Mouse (Mus musculus) midbrain, embryonic 15.5 days (tissue): ENCODE measurements around the gene Abcb6. TPM values are rescaled to one million over a fixed set of nuclear protein-coding genes. Genes with fewer than 3 reads are reported as not detected.

ENCODE experiments used
- ATAC-seq: fragments of 200-750 bp; cut with Nextera tagmentation; replicated peaks from 2 replicates; pipeline ENCODE4 v1.8.0; 2017; ENCODE audit warnings: moderate TSS enrichment
- H3K27ac ChIP-seq: fragments of 300-500 bp; sonication (generic); 2 replicates; pipeline ENCODE4 v1.5.1; 2015; ENCODE audit warnings: mild to moderate bottlenecking, inconsistent platforms
- H3K27me3 ChIP-seq: fragments of 300-500 bp; sonication (generic); replicated peaks from 2 replicates; pipeline ENCODE4 v1.6.1; 2015; ENCODE audit warnings: inconsistent platforms
- H3K36me3 ChIP-seq: fragments of 300-500 bp; sonication (generic); replicated peaks from 2 replicates; pipeline ENCODE4 v1.6.1; 2015; ENCODE audit warnings: inconsistent platforms
- H3K4me1 ChIP-seq: fragments of 300-500 bp; sonication (generic); 2 replicates; pipeline ENCODE4 v1.6.1; 2015; ENCODE audit warnings: inconsistent platforms
- H3K4me2 ChIP-seq: fragments of 300-500 bp; sonication (generic); 2 replicates; pipeline ENCODE4 v1.6.1; 2015; ENCODE audit warnings: inconsistent platforms, mild to moderate bottlenecking, moderate library complexity
- H3K4me3 ChIP-seq: fragments of 300-500 bp; sonication (generic); 2 replicates; pipeline ENCODE4 v1.5.1; 2015; ENCODE audit warnings: mild to moderate bottlenecking, inconsistent platforms
- H3K9ac ChIP-seq: fragments of 300-500 bp; sonication (generic); 2 replicates; pipeline ENCODE4 v1.6.1; 2015; ENCODE audit warnings: mild to moderate bottlenecking, inconsistent platforms
- H3K9me3 ChIP-seq: fragments of 300-500 bp; sonication (generic); 2 replicates; pipeline ENCODE4 v1.6.1; 2016; ENCODE audit warnings: inconsistent platforms
- WGBS: fragments of 180-500 bp; shearing (Covaris S2); methylation state at CpG from one replicate; pipeline ENCODE4 v1.1.7; 2015; ENCODE audit warnings: mixed read lengths; 5-methylcytosine and 5-hydroxymethylcytosine counted together
- polyA plus RNA-seq: library from polyadenylated mRNA; unstranded; fragments of >200 nt; fragmentation: Nextera tagmentation; extraction: Ambion mirVana; gene quantifications from 2 replicates; pipeline ENCODE4 v1.2.1, GENCODE M21; 2015

Abcb6 gene
- 45.7 and 46.0 TPM in 2 replicates for polyA plus RNA-seq

- under 1% methylated on average over 31 of the region's 31 CpGs for WGBS
- peaks cover 41% of the 10 kb centered on the region for H3K36me3 ChIP-seq
- peak within 1 kb of the TSS; percentile 50; the same call in 1 of the 2 replicates for H3K27ac ChIP-seq
Observed at GRCm38 (mm10) chr1:75180105-75180590, at the start of gene Abcb6. Gene Abcb6 (minus strand): TSS chr1:75180392.

GRCm38 (mm10) chr1:75229158-75229557 is 49.0 kb upstream of the Abcb6 start:
- no peaks in the 10 kb centered on the region for H3K4me1 ChIP-seq
- no peaks in the 10 kb centered on the region for H3K36me3 ChIP-seq
- ATAC-seq: no peak
- H3K4me3 ChIP-seq: no peak overlapping the region
- no peak overlapping the region for H3K27ac ChIP-seq
- H3K9me3 ChIP-seq: no peaks in the 10 kb centered on the region
- WGBS: 80% methylated on average over 4 of the region's 4 CpGs
- H3K9ac ChIP-seq: no peak overlapping the region
- H3K4me2 ChIP-seq: no peak overlapping the region
- peaks cover 3% of the 10 kb centered on the region; the same call in 1 of the 2 replicates for H3K27me3 ChIP-seq

More at GRCm38 (mm10) chr1:75180105-75180590, at the start of gene Abcb6:
- ATAC-seq: peak; percentile 94
- peak within 1 kb of the TSS; percentile 55 for H3K4me3 ChIP-seq
- H3K4me2 ChIP-seq: peak within 1 kb of the TSS; percentile 97
- H3K4me1 ChIP-seq: peaks cover 27% of the 10 kb centered on the region
- no peaks in the 10 kb centered on the region for H3K9me3 ChIP-seq
- no peaks in the 10 kb centered on the region for H3K27me3 ChIP-seq
- H3K9ac ChIP-seq: peak within 1 kb of the TSS; percentile 51

- no peak overlapping the region for H3K4me3 ChIP-seq
- H3K27ac ChIP-seq: no peak overlapping the region
- no peaks in the 10 kb centered on the region for H3K4me1 ChIP-seq
- no peak for ATAC-seq
- 77% methylated on average over 1 of the region's 1 CpGs for WGBS
- H3K27me3 ChIP-seq: peaks cover 3% of the 10 kb centered on the region
- no peaks in the 10 kb centered on the region for H3K36me3 ChIP-seq
- no peaks in the 10 kb centered on the region for H3K9me3 ChIP-seq
- H3K9ac ChIP-seq: no peak overlapping the region
- no peak overlapping the region for H3K4me2 ChIP-seq
Observed at GRCm38 (mm10) chr1:75227653-75228052, 47.5 kb upstream of the Abcb6 start.

GRCm38 (mm10) chr1:75226138-75226537 is 45.9 kb upstream of the Abcb6 start:
- ATAC-seq: no peak
- H3K27ac ChIP-seq: no peak overlapping the region
- WGBS: 60% methylated on average over 2 of the region's 2 CpGs

GRCm38 (mm10) chr1:75225473-75225872 is 45.3 kb upstream of the Abcb6 start:
- H3K4me1 ChIP-seq: no peaks in the 10 kb centered on the region
- H3K36me3 ChIP-seq: no peaks in the 10 kb centered on the region
- no peak for ATAC-seq
- H3K27me3 ChIP-seq: peaks cover 22% of the 10 kb centered on the region
- H3K4me3 ChIP-seq: no peak overlapping the region
- no peak overlapping the region for H3K4me2 ChIP-seq
- 54% methylated on average over 3 of the region's 3 CpGs for WGBS
- no peak overlapping the region for H3K9ac ChIP-seq
- no peaks in the 10 kb centered on the region for H3K9me3 ChIP-seq
- H3K27ac ChIP-seq: no peak overlapping the region

More at GRCm38 (mm10) chr1:75226138-75226537, 45.9 kb upstream of the Abcb6 start:
- Histone ChIP-seq H3K9me3 (no peaks in the 10 kb centered on the region), H3K9ac (no peak overlapping the region), H3K4me3 (no peak overlapping the region), H3K4me2 (no peak overlapping the region), H3K4me1 (no peaks in the 10 kb centered on the region), H3K36me3 (no peaks in the 10 kb centered on the region), H3K27me3 (peaks cover 16% of the 10 kb centered on the region)

GRCm38 (mm10) chr1:75223532-75223931 is 43.3 kb upstream of the Abcb6 start:
- no peak overlapping the region for H3K27ac ChIP-seq
- H3K4me2 ChIP-seq: no peak overlapping the region
- peaks cover 37% of the 10 kb centered on the region for H3K27me3 ChIP-seq
- peaks cover 13% of the 10 kb centered on the region for H3K4me1 ChIP-seq
- no peak overlapping the region for H3K4me3 ChIP-seq
- H3K9ac ChIP-seq: no peak overlapping the region
- H3K9me3 ChIP-seq: no peaks in the 10 kb centered on the region
- H3K36me3 ChIP-seq: no peaks in the 10 kb centered on the region
- WGBS: 81% methylated on average over 6 of the region's 6 CpGs
- no peak for ATAC-seq

GRCm38 (mm10) chr1:75222926-75223325 is 42.7 kb upstream of the Abcb6 start:
- H3K4me1 ChIP-seq: peaks cover 16% of the 10 kb centered on the region
- ATAC-seq: no peak
- H3K9me3 ChIP-seq: no peaks in the 10 kb centered on the region
- H3K4me2 ChIP-seq: no peak overlapping the region
- H3K27me3 ChIP-seq: peaks cover 42% of the 10 kb centered on the region
- H3K4me3 ChIP-seq: no peak overlapping the region
- 86% methylated on average over 6 of the region's 6 CpGs for WGBS
- no peak overlapping the region for H3K9ac ChIP-seq
- H3K36me3 ChIP-seq: no peaks in the 10 kb centered on the region
- no peak overlapping the region for H3K27ac ChIP-seq

- Histone ChIP-seq H3K4me2 (no peak overlapping the region), H3K9ac (no peak overlapping the region), H3K36me3 (no peaks in the 10 kb centered on the region), H3K4me3 (no peak overlapping the region), H3K9me3 (no peaks in the 10 kb centered on the region), H3K4me1 (peaks cover 16% of the 10 kb centered on the region), H3K27ac (no peak overlapping the region), H3K27me3 (peaks cover 56% of the 10 kb centered on the region)
- WGBS: 78% methylated on average over 3 of the region's 3 CpGs
- ATAC-seq: no peak
Observed at GRCm38 (mm10) chr1:75221538-75221937, 41.3 kb upstream of the Abcb6 start.

GRCm38 (mm10) chr1:75219531-75219930 is 39.3 kb upstream of the Abcb6 start, which contains the start of gene Tuba4a:
Gene Tuba4a (minus strand): TSS chr1:75219865.
- Histone ChIP-seq H3K4me2 (peak within 1 kb of the TSS; percentile 79), H3K27me3 (peaks cover 56% of the 10 kb centered on the region), H3K4me3 (peak within 1 kb of the TSS; percentile 48), H3K4me1 (peaks cover 16% of the 10 kb centered on the region), H3K27ac (no peak within 1 kb of the TSS), H3K9ac (peak within 1 kb of the TSS; percentile 35), H3K36me3 (peaks cover 2% of the 10 kb centered on the region; the same call in 1 of the 2 replicates), H3K9me3 (no peaks in the 10 kb centered on the region)
- peak; percentile 63 for ATAC-seq
- under 1% methylated on average over 34 of the region's 34 CpGs for WGBS

GRCm38 (mm10) chr1:75219078-75219477 is 38.9 kb upstream of the Abcb6 start:
- H3K4me1 ChIP-seq: peaks cover 16% of the 10 kb centered on the region

GRCm38 (mm10) chr1:75218227-75219001 is 38.2 kb upstream of the Abcb6 start:
- peak overlapping the region; percentile 48 for H3K4me3 ChIP-seq
- no peaks in the 10 kb centered on the region for H3K9me3 ChIP-seq
- peak overlapping the region; percentile 35; the same call in 1 of the 2 replicates for H3K9ac ChIP-seq
- peaks cover 9% of the 10 kb centered on the region; the same call in 1 of the 2 replicates for H3K36me3 ChIP-seq
- H3K27me3 ChIP-seq: peaks cover 56% of the 10 kb centered on the region
- H3K4me2 ChIP-seq: peak overlapping the region; percentile 79
- ATAC-seq: peak; percentile 49
- no peak overlapping the region for H3K27ac ChIP-seq
- WGBS: 1% methylated on average over 38 of the region's 38 CpGs
- peaks cover 16% of the 10 kb centered on the region for H3K4me1 ChIP-seq

More at GRCm38 (mm10) chr1:75219078-75219477, 38.9 kb upstream of the Abcb6 start:
- Histone ChIP-seq H3K27me3 (peaks cover 56% of the 10 kb centered on the region), H3K36me3 (peaks cover 5% of the 10 kb centered on the region; the same call in 1 of the 2 replicates), H3K9ac (peak overlapping the region; percentile 35), H3K27ac (no peak overlapping the region), H3K9me3 (no peaks in the 10 kb centered on the region), H3K4me2 (peak overlapping the region; percentile 79), H3K4me3 (peak overlapping the region; percentile 48)
- under 1% methylated on average over 24 of the region's 24 CpGs for WGBS
- ATAC-seq: peak; percentile 91

GRCm38 (mm10) chr1:75217893-75218226 is 37.7 kb upstream of the Abcb6 start:
- WGBS: 6% methylated on average over 6 of the region's 6 CpGs
- Histone ChIP-seq H3K9ac (no peak overlapping the region), H3K27me3 (peaks cover 56% of the 10 kb centered on the region), H3K4me2 (peak overlapping the region; percentile 79; the same call in 1 of the 2 replicates), H3K9me3 (no peaks in the 10 kb centered on the region), H3K4me1 (peaks cover 17% of the 10 kb centered on the region), H3K36me3 (peaks cover 11% of the 10 kb centered on the region; the same call in 1 of the 2 replicates), H3K4me3 (no peak overlapping the region), H3K27ac (no peak overlapping the region)
- no peak for ATAC-seq
